Mouse (Mus musculus) brain, embryonic 14.5 days (tissue): ENCODE measurements at regions not wholly inside any gene's neighbourhood (a gene's known extent, or its start where the extent isn't known, plus 50 kb on each side); places are given as distances from the start of the nearest gene placed in this dataset.

Experiments used
- DNase-seq: peaks from one replicate; pipeline ENCODE4 v3.0.0-alpha.2; 2011; ENCODE audit warnings: low read depth
- CTCF ChIP-seq: fragments of 200-500 bp; IDR thresholded peaks from 2 replicates; pipeline ENCODE4 v1.5.1; 2012; ENCODE audit warnings: inconsistent platforms, mild to moderate bottlenecking, moderate library complexity, borderline replicate concordance; ENCODE audit not compliant: insufficient read depth, insufficient read length; ENCODE audit errors: extremely low read depth
- POLR2A ChIP-seq: fragments of 200-500 bp; IDR thresholded peaks from 2 replicates; pipeline ENCODE4 v1.6.1; 2012; ENCODE audit warnings: mild to moderate bottlenecking, inconsistent platforms, borderline replicate concordance; ENCODE audit not compliant: poor library complexity, insufficient read depth, insufficient read length, severe bottlenecking; ENCODE audit errors: extremely low read depth

- no peak for TF ChIP-seq CTCF
- TF ChIP-seq POLR2A: no peak
- DNase-seq: no peak
Observed at GRCm38 (mm10) chr6:26709324-26709723, 900.3 kb upstream of the Pot1a start.

- DNase-seq: peak; percentile 53
Observed at GRCm38 (mm10) chr6:26708880-26709279, 899.8 kb upstream of the Pot1a start.

GRCm38 (mm10) chr6:26707974-26708867 lies 899.2 kb upstream of the Pot1a start:
- TF ChIP-seq CTCF (no peak), POLR2A (no peak)
- peak; percentile 65 for DNase-seq

More at GRCm38 (mm10) chr6:26708880-26709279, 899.8 kb upstream of the Pot1a start:
- TF ChIP-seq POLR2A (no peak), CTCF (no peak)
